Mouse (Mus musculus) brain, embryonic 18.5 days (tissue): ENCODE measurements at regions not wholly inside any gene's neighbourhood (a gene's known extent, or its start where the extent isn't known, plus 50 kb on each side); places are given as distances from the start of the nearest gene placed in this dataset.
A peak's percentile ranks its signal among the peaks of the same experiment; 100 is the strongest.

Experiments
- DNase-seq: peaks from one replicate; pipeline ENCODE4 v3.0.0-alpha.2; 2012; ENCODE audit warnings: low read depth, low spot score

GRCm38 (mm10) chr7:129814149-129814860 lies 222.6 kb downstream of the Wdr11 start:
- DNase-seq: no peak

DNA sequence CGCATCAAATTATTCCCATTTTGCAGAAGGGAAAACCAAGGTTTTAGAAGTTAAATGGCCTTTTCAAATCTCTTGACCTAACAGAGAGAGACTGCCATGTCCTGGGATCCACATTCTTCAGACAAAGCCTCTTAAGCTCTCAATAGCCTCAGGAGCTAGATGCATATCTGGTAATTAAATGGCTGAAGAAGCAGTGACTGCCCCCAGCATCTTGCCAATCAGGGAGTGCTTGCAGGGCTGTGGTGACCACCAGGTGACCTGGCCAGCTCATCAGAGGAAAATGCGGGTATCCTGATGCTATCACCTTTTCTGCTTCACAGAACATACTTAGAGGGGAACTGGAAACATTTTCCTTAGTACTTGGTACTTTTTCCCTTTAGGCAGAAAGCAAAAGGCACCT lies 227.2 kb downstream of the Wdr11 start:
- no peak for DNase-seq

- no peak for DNase-seq
Observed at GRCm38 (mm10) chr7:129819651-129820050, 228.0 kb downstream of the Wdr11 start.

DNA sequence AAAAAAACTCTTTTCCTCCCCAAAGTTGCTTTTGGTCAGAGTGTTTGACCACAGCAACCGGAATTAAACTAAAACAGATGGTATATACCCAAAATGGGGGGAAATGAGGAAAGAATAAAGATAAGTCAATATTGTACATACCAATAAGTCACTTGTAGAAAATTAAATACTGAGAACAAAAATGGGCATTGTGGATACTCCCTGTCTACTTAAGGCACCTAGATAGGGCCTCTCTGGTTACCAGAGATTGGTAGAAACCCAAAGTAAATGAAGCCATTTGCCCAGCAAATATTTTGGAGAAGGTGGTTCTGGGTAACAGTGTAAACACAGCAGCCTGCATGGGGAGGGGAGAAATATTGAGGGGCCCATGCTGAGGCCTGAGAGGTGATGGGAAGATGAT lies 237.3 kb downstream of the Wdr11 start:
- no peak for DNase-seq

GRCm38 (mm10) chr7:129832830-129833229 lies 241.2 kb downstream of the Wdr11 start:
- no peak for DNase-seq

DNA sequence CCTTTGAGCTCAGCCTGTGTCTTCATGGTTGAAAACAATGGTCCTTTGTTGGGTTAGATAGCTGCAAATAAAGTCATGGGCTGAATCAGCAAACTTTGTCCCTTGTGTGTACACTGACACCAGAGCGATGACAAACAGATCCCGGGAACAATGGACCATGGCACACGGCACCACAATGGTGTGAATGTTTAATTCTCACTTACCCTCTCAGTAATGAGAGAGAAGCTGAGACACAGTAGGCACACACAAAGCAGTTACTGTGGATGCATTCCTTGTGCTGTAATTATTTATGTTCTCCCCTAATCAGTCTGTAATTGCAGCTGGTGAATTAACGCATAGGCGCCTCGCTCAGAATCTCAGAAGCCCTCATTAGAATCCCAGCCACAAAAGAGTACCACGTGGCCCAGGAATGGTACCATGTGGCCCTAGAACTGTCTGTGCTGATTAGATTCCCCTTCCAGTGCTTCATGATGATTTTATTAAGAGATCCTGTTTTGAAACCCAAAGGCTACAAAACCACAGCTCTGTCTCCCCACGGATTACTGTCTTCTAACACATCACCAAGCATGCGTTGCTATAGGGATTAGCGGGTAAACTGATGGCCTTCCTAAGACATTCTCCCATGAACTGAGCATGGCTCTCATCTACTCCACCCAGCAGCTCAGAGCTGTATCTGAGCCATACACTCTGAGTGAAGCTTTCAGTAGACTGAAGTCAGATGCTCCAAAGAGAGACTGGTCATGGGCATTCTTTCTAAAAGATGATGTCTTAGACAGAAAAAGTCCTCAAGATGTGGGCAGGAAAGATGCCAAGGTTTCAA lies 250.8 kb downstream of the Wdr11 start:
- peak; percentile 34 for DNase-seq

GRCm38 (mm10) chr7:129847136-129847535 lies 255.5 kb downstream of the Wdr11 start:
- DNase-seq: no peak

DNA sequence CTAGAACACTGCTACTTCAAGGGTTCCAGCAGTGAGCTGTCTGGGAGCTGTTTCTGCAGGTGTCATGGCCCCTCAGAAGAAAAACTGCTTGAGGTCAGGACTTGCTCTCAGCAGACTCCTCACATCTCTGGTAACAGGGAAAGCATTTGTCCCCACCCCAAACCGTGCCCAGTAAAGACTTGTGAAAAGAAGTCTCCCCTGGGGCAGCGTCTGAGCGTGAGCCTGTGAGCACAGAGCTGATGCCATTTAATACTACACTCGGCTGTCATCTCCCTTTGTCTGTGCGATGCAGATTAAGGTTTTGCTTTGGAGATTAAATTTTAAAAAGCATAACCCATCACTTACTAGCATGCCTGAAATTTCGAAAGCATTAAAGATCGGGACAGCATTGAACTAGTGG lies 261.9 kb downstream of the Wdr11 start:
- DNase-seq: no peak

GRCm38 (mm10) chr7:129854942-129855341 lies 263.3 kb downstream of the Wdr11 start:
- DNase-seq: no peak

DNA sequence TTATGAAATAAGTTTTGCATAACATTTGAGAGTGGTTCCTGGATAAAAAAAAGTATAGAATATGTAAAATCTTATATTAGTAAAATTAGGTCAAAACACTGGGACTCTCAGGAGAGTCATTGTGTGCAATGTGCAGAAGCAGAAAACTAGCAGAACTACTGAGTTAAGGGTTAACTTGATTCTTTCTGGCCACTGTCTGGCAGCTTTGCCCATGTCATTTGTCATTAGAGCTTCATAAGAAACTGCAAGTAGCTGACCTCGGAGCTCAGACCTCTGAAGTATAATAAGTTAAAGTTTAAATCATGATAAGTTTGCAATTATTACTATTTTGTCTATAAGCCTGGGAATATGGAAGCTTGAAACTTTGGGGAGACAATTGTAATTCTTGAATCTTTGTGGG lies 271.3 kb downstream of the Wdr11 start:
- DNase-seq: no peak

DNA sequence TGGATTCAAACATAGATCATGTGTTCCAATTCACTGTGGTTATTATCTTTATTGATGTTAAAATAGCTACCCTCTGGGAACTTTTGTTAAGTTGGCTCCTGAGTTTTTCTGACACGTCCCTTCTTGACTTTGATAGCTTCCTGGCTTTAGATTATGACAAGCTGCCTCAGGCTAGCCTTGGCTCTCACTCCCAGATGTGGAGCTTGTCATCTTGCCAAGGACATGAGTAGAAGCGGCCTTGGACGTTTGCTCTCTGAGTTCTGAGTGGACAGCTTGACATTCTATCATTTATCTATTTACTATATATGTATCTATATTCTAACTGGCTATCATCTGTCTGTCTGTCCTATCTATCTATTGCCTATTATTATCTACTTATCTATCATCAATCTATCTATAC lies 273.9 kb downstream of the Wdr11 start:
- no peak for DNase-seq

DNA sequence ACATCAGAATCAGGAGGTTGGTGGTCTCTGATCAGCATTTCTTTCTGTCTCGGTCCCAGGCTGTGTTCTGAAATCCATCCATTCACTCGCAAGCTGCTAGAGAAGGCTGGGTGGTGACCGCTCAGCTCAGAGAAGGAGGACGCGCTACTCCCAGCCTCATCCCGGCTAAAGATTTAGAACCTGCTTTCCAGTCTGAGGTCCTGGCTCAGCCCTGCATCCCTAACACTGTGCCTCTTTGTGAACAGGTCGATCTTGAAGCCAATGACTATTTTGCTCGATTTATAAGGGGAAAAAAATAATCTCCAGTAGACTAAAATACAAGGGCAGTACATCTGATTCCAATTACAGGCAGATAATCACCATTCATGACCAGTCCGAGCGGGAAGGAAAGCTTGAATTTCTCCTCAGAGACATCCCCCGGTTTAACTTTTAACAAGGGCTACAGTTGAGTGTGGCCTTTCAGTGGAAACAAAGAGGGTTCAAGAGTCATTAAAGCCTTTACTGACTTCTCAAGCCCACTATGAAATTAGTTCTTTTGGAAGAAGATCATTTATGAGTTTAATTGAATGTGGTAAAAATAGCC lies 280.6 kb downstream of the Wdr11 start:
- DNase-seq: no peak

GRCm38 (mm10) chr7:129876202-129876851 lies 284.7 kb downstream of the Wdr11 start:
- DNase-seq: no peak

- no peak for DNase-seq
Observed at GRCm38 (mm10) chr7:129876852-129877223, 285.2 kb downstream of the Wdr11 start.

- DNase-seq: no peak
Observed at GRCm38 (mm10) chr7:129896291-129896690, 304.6 kb downstream of the Wdr11 start.

DNA sequence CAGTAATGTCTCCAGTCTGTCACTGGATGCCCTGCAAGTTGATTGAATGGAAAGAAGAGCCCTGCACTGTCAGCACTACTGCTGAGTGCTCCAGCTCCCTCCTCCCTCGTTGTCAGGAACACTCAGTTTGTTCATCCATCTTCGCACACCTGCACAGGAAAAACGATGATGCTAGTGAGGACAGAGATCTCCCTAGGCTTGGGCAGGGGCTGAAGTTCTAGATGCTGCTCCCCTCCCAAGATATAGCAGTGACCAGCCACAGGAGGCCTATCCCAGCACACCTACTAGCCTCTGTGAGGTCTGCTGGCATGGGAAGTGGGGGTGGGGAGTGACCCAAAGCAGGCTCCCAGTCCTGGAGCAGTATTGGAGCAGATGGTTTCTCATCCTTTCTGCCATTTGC lies 305.8 kb downstream of the Wdr11 start:
- DNase-seq: no peak

- no peak for DNase-seq
Observed at GRCm38 (mm10) chr7:129902256-129902655, 310.6 kb downstream of the Wdr11 start.

- no peak for DNase-seq
Observed at GRCm38 (mm10) chr7:129903126-129903525, 311.5 kb downstream of the Wdr11 start.

DNA sequence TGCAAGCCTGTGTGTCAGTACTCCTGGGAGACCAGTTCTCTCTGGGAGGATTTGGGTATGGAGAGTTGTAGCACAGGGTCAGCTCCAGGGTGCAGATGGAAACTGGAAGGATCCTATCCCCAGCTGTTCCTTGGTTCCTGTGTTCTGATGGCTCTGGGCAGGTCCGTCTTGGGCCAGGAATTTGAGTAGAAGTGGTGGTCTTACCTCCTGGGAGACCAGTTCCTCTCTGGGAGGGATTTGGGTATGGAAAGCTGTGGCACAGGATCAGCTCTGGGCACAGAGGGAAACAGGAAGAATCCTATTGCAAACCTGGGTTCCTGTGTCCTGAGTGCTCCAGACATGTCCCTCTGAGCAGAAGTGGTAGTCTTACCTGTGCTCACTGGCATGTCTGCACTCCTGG lies 314.5 kb downstream of the Wdr11 start:
- DNase-seq: no peak

DNA sequence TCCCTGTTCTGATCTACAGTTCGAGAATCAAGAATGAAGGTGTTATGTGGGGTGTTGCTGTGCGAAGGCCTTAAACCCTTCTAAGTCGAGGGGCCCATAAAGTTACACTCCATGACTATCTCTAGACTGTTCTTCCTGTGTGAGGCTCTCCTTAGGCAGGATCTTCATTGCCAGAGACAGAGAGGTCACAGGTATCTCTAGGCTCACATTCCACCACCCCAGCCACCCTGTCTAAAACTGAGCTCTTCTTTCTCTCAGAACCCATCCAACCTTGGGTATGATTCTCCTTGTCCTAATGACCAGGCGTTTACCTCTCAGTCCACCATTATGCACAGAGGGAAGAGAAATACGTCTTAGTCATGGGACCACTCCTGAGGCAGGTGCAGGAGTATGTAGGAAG lies 317.2 kb downstream of the Wdr11 start:
- DNase-seq: no peak

DNA sequence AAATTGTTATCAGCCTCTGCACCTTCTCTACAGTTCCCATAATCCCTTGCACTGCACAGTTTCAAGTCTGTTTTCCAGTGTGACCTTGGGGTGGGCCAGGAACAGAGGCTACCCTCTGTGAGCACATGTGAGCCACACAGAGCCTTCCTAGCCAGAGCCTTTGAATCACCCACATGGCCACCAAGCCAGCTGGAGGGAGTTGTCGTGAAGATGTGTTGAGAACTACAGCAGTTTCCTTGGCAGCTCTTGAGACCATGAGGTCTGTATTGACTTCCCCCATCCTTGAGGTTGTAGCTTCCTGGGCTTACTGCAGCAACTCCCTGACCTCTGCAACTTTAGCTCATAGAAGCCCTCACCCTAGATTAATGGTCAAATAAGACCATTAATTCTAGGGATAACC lies 318.1 kb downstream of the Wdr11 start:
- no peak for DNase-seq

DNA sequence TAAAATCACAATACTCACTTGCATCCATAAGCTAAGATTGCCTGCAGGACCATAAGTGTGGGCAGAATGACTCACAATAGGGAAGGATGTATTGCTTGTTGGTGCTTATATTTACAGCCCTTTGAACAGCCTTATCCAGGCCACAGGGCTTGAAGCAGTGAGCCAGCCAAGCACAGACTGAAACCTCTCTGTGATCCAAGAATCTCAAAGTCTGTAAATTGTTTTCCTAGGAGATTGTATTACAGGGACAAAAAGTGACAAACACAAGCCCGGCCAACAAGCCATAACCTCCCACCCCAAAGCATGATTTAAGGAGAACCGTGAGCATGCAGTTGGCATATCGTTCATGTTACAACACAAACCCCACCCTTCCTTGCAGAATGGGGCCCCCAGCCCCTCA lies 319.2 kb downstream of the Wdr11 start:
- DNase-seq: no peak
